Mouse (Mus musculus): Measurements from ENCODE around the gene Kcnd1. TPM values are rescaled to one million over a fixed set of nuclear protein-coding genes. Genes with fewer than 3 reads are reported as not detected.

The Kcnd1 gene
- polyA plus RNA-seq, 1 experiment from 2014 or later = 1.6 TPM

DNA sequence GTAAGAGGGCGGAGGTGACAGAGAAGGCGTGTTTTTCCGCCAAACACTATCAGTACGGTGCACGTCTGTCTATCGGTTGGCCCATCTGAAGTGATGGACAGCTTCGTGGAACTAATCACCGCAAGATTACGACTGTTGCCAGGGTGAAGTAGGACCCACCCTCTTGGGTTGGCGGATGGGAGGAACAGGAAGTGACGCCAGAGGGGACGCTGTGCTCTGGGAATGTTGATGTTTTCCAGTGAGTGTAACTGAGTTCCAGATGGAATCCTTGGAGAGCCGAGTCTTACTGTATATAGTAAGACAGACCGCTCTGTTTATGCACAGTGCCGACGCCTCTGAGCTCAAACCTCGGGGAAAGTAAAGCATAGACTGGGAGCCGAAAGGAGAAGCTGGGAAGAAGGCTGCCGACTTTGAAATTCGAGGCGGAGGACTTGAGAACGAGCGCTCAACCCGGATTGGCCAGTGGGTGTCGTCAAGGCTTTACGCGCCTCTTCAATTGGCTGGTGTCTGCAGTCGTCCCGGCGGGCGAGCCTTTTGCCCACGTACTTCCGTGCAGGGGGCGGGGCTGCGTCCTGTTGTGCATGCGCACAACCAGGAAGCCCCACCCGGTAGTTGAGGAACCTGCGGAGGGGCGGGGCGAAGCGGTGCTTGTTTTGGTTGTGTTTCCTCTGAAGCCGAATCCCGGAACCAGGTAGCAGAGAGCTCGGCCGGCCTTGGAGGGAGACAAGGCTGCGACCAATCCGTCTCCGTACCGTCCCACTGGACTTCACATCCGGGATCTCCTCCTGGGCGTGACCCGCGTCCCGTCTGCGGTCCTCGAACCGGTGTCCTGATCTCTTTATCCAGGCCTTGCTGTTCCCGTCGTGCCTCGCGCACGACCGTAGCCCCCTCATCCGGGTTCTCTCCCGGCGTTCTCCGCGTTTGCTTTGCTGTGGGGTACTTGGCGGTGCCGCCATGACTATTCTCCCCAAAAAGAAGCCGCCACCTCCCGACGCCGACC lies 19.4 kb downstream of the Kcnd1 start, which contains the start of gene Otud5:
Gene Otud5 (plus strand): TSS at position 202 of the 1,000 bp plus-strand sequence.
- no peaks in the 10 kb centered on the region for H3K36me3 ChIP-seq (ENCODE audit: control insufficient read depth, insufficient read depth, low read length)
- H3K27ac ChIP-seq (ENCODE audit: low read depth, low read length) = peak within 1 kb of the TSS; percentile 90
- peak within 1 kb of the TSS; percentile 49 for H3K4me3 ChIP-seq (ENCODE audit: low read depth, low read length)
- no peaks in the 10 kb centered on the region for H3K9me3 ChIP-seq (replicated peaks; ENCODE audit: control insufficient read depth, low read length)
- peak within 1 kb of the TSS; percentile 72 for H3K4me2 ChIP-seq
- WGBS (ENCODE audit: insufficient replicate concordance) = 14% methylated on average over 71 of the region's 74 CpGs
- no peaks in the 10 kb centered on the region for H3K4me1 ChIP-seq (ENCODE audit: control insufficient read depth, insufficient read depth, low read length)
- H3K9ac ChIP-seq (ENCODE audit: low read depth, low read length) = peak within 1 kb of the TSS; percentile 75
- H3K27me3 ChIP-seq (ENCODE audit: control insufficient read depth, insufficient read depth, low read length) = no peaks in the 10 kb centered on the region
- peak; percentile 95 for ATAC-seq (replicated peaks; ENCODE audit: insufficient number of reproducible peaks, low FRiP score, low TSS enrichment)

DNA sequence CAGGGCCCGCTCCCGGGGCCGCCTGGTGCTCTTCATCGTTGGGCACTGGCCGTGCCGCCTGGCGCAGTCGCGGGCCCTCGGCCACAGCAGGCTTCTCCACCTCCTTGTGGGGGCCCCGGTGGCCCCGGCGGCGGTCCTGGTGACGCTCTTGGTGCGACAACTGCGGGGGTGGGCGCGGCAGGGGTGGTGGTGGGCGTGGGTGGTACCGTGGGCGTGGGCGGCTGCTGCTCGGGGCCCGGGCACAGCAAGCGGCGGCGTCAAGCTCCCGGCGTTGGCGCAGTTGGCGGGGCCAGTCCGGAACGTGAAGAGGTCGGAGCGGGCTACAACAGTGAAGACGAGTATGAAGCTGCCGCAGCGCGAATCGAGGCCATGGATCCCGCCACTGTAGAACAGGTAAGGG lies 20.2 kb downstream of the Kcnd1 start:
- 11% methylated on average over 26 of the region's 42 CpGs for WGBS (ENCODE audit: insufficient replicate concordance)
- H3K4me3 ChIP-seq (ENCODE audit: low read depth, low read length) = peak overlapping the region; percentile 49
- no peaks in the 10 kb centered on the region for H3K9me3 ChIP-seq (replicated peaks; ENCODE audit: control insufficient read depth, low read length)
- no peaks in the 10 kb centered on the region for H3K36me3 ChIP-seq (ENCODE audit: control insufficient read depth, insufficient read depth, low read length)
- no peaks in the 10 kb centered on the region for H3K27me3 ChIP-seq (ENCODE audit: control insufficient read depth, insufficient read depth, low read length)
- H3K27ac ChIP-seq (ENCODE audit: low read depth, low read length) = peak overlapping the region; percentile 90
- H3K4me1 ChIP-seq (ENCODE audit: control insufficient read depth, insufficient read depth, low read length) = no peaks in the 10 kb centered on the region
- peak overlapping the region; percentile 75 for H3K9ac ChIP-seq (ENCODE audit: low read depth, low read length)
- H3K4me2 ChIP-seq = peak overlapping the region; percentile 72
- ATAC-seq (replicated peaks; ENCODE audit: insufficient number of reproducible peaks, low FRiP score, low TSS enrichment) = no peak

DNA sequence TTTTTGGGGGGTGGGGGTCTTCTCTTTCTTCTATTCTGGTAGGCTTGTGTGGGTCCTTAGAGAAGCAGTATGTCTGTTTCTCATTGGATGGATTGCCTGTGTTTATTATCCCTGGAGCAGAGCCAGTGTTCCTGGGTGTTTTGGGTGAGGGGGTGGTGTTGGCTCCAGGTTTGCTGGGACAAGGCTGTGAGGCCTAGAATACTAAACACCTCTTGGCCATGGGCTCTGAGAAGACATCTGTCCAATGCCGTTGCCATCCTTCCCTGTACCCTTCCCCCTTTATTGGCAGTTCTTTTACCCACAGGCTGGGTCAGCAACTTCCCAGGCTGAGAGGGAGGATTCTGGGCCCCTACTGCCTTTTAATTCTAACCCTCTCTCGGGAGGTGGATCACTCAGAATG lies 25.8 kb downstream of the Kcnd1 start:
- H3K9me3 ChIP-seq (replicated peaks; ENCODE audit: control insufficient read depth, low read length) = no peaks in the 10 kb centered on the region
- H3K4me2 ChIP-seq = no peak overlapping the region
- 85% methylated on average over 2 of the region's 2 CpGs for WGBS (ENCODE audit: insufficient replicate concordance)
- H3K4me1 ChIP-seq (ENCODE audit: control insufficient read depth, insufficient read depth, low read length) = no peaks in the 10 kb centered on the region
- H3K4me3 ChIP-seq (ENCODE audit: low read depth, low read length) = no peak overlapping the region
- H3K36me3 ChIP-seq (ENCODE audit: control insufficient read depth, insufficient read depth, low read length) = no peaks in the 10 kb centered on the region
- H3K27me3 ChIP-seq (ENCODE audit: control insufficient read depth, insufficient read depth, low read length) = no peaks in the 10 kb centered on the region
- ATAC-seq (replicated peaks; ENCODE audit: insufficient number of reproducible peaks, low FRiP score, low TSS enrichment) = no peak
- H3K9ac ChIP-seq (ENCODE audit: low read depth, low read length) = no peak overlapping the region
- no peak overlapping the region for H3K27ac ChIP-seq (ENCODE audit: low read depth, low read length)

- no peak for ATAC-seq (replicated peaks; ENCODE audit: insufficient number of reproducible peaks, low FRiP score, low TSS enrichment)
- no peak overlapping the region for H3K4me2 ChIP-seq
- H3K4me1 ChIP-seq (ENCODE audit: control insufficient read depth, insufficient read depth, low read length) = no peaks in the 10 kb centered on the region
- H3K36me3 ChIP-seq (ENCODE audit: control insufficient read depth, insufficient read depth, low read length) = no peaks in the 10 kb centered on the region
- 26% methylated on average over 2 of the region's 2 CpGs for WGBS (ENCODE audit: insufficient replicate concordance)
- H3K9me3 ChIP-seq (replicated peaks; ENCODE audit: control insufficient read depth, low read length) = no peaks in the 10 kb centered on the region
- H3K27ac ChIP-seq (ENCODE audit: low read depth, low read length) = no peak overlapping the region
- no peak overlapping the region for H3K9ac ChIP-seq (ENCODE audit: low read depth, low read length)
- H3K4me3 ChIP-seq (ENCODE audit: low read depth, low read length) = no peak overlapping the region
- H3K27me3 ChIP-seq (ENCODE audit: control insufficient read depth, insufficient read depth, low read length) = no peaks in the 10 kb centered on the region
These were observed 32.5 kb downstream of the Kcnd1 start for GRCm38 (mm10) chrX:7854578-7854977.

GRCm38 (mm10) chrX:7859191-7859753 lies 37.2 kb downstream of the Kcnd1 start:
- no peak overlapping the region for H3K27ac ChIP-seq (ENCODE audit: low read depth, low read length)
- ATAC-seq (replicated peaks; ENCODE audit: insufficient number of reproducible peaks, low FRiP score, low TSS enrichment) = no peak
- no peaks in the 10 kb centered on the region for H3K36me3 ChIP-seq (ENCODE audit: control insufficient read depth, insufficient read depth, low read length)
- no peaks in the 10 kb centered on the region for H3K4me1 ChIP-seq (ENCODE audit: control insufficient read depth, insufficient read depth, low read length)
- 69% methylated on average over 3 of the region's 3 CpGs for WGBS (ENCODE audit: insufficient replicate concordance)
- no peaks in the 10 kb centered on the region for H3K27me3 ChIP-seq (ENCODE audit: control insufficient read depth, insufficient read depth, low read length)
- no peak overlapping the region for H3K9ac ChIP-seq (ENCODE audit: low read depth, low read length)
- no peak overlapping the region for H3K4me2 ChIP-seq
- H3K9me3 ChIP-seq (replicated peaks; ENCODE audit: control insufficient read depth, low read length) = no peaks in the 10 kb centered on the region
- H3K4me3 ChIP-seq (ENCODE audit: low read depth, low read length) = no peak overlapping the region

GRCm38 (mm10) chrX:7863181-7863580 lies 41.1 kb downstream of the Kcnd1 start:
- Histone ChIP-seq H3K4me1 (ENCODE audit: control insufficient read depth, insufficient read depth, low read length) (0 out of 2 replicates have a peak, but pooled peaks cover 2% of the 10 kb centered on the region), H3K27ac (ENCODE audit: low read depth, low read length) (no peak overlapping the region), H3K9ac (ENCODE audit: low read depth, low read length) (no peak overlapping the region), H3K27me3 (ENCODE audit: control insufficient read depth, insufficient read depth, low read length) (no peaks in the 10 kb centered on the region), H3K4me2 (no peak overlapping the region), H3K36me3 (ENCODE audit: control insufficient read depth, insufficient read depth, low read length) (no peaks in the 10 kb centered on the region), H3K4me3 (ENCODE audit: low read depth, low read length) (no peak overlapping the region), H3K9me3 (replicated peaks; ENCODE audit: control insufficient read depth, low read length) (no peaks in the 10 kb centered on the region)
- no peak for ATAC-seq (replicated peaks; ENCODE audit: insufficient number of reproducible peaks, low FRiP score, low TSS enrichment)
- 93% methylated on average over 1 of the region's 1 CpGs for WGBS (ENCODE audit: insufficient replicate concordance)

- WGBS (ENCODE audit: insufficient replicate concordance) = 74% methylated on average over 3 of the region's 3 CpGs
- H3K36me3 ChIP-seq (ENCODE audit: control insufficient read depth, insufficient read depth, low read length) = no peaks in the 10 kb centered on the region
- no peak for ATAC-seq (replicated peaks; ENCODE audit: insufficient number of reproducible peaks, low FRiP score, low TSS enrichment)
These were observed 42.5 kb downstream of the Kcnd1 start for GRCm38 (mm10) chrX:7864551-7864950.

GRCm38 (mm10) chrX:7865343-7865742 lies 43.3 kb downstream of the Kcnd1 start:
- Histone ChIP-seq H3K36me3 (ENCODE audit: control insufficient read depth, insufficient read depth, low read length) (no peaks in the 10 kb centered on the region), H3K27ac (ENCODE audit: low read depth, low read length) (no peak overlapping the region), H3K4me1 (ENCODE audit: control insufficient read depth, insufficient read depth, low read length) (0 out of 2 replicates have a peak, but pooled peaks cover 2% of the 10 kb centered on the region), H3K4me3 (ENCODE audit: low read depth, low read length) (no peak overlapping the region), H3K9ac (ENCODE audit: low read depth, low read length) (no peak overlapping the region), H3K4me2 (no peak overlapping the region), H3K27me3 (ENCODE audit: control insufficient read depth, insufficient read depth, low read length) (no peaks in the 10 kb centered on the region), H3K9me3 (replicated peaks; ENCODE audit: control insufficient read depth, low read length) (no peaks in the 10 kb centered on the region)
- 73% methylated on average over 2 of the region's 2 CpGs for WGBS (ENCODE audit: insufficient replicate concordance)
- no peak for ATAC-seq (replicated peaks; ENCODE audit: insufficient number of reproducible peaks, low FRiP score, low TSS enrichment)

More at GRCm38 (mm10) chrX:7864551-7864950, 42.5 kb downstream of the Kcnd1 start:
- Histone ChIP-seq H3K4me1 (ENCODE audit: control insufficient read depth, insufficient read depth, low read length) (0 out of 2 replicates have a peak, but pooled peaks cover 2% of the 10 kb centered on the region), H3K27me3 (ENCODE audit: control insufficient read depth, insufficient read depth, low read length) (no peaks in the 10 kb centered on the region), H3K4me2 (no peak overlapping the region), H3K27ac (ENCODE audit: low read depth, low read length) (no peak overlapping the region), H3K9ac (ENCODE audit: low read depth, low read length) (no peak overlapping the region), H3K9me3 (replicated peaks; ENCODE audit: control insufficient read depth, low read length) (no peaks in the 10 kb centered on the region), H3K4me3 (ENCODE audit: low read depth, low read length) (no peak overlapping the region)
